Mouse (Mus musculus) hematopoietic stem cell, adult 5-6 weeks (primary cell): ENCODE results near the gene Ifi35. TPM values are rescaled to one million over a fixed set of nuclear protein-coding genes. Genes with fewer than 3 reads are reported as not detected.
A peak's percentile ranks its signal among the peaks of the same experiment; 100 is the strongest.
"Not testable (repeated sequence)": the region's sequence is repeated elsewhere in the genome, so short reads cannot be mapped to it uniquely, and the experiment has no call there.

Experiments
- ATAC-seq, 2 experiments: fragments of 125-278 bp in 1 of 2; replicated peaks in 1 of 2; 2 replicates each; pipeline ENCODE4 v1.8.0; 2016 to 2017; ENCODE audit warnings: inconsistent platforms in 2 of 2, mild to moderate bottlenecking in 2 of 2, moderate number of reproducible peaks in 2 of 2, low read depth in 1 of 2, moderate TSS enrichment in 1 of 2; ENCODE audit not compliant: low FRiP score in 2 of 2, poor library complexity in 2 of 2, severe bottlenecking in 2 of 2, insufficient read depth in 1 of 2, low TSS enrichment in 1 of 2
- total RNA-seq: library from RNA; stranded (forward); fragments of 172-1452, 232-1000 nt; gene quantifications from 2 replicates; pipeline ENCODE4 v1.2.3, GENCODE M21; 2017

Ifi35 gene
- total RNA-seq = 34.3 and 37.2 TPM in 2 replicates

GRCm38 (mm10) chr11:101448274-101448746, at the start of gene Ifi35:
Gene Ifi35 (plus strand): TSS chr11:101448407.
- ATAC-seq = peak; percentile 94

- no peak for ATAC-seq
Observed at GRCm38 (mm10) chr11:101415306-101415705, 32.9 kb upstream of the Ifi35 start.

- peak in 1 of 2 experiments; percentile 39; a peak in 1 of 4 replicates for ATAC-seq
Observed at GRCm38 (mm10) chr11:101416433-101417100, 31.6 kb upstream of the Ifi35 start.

- ATAC-seq = peak; percentile 79 to 88
Observed at GRCm38 (mm10) chr11:101417101-101417855, 30.9 kb upstream of the Ifi35 start, which contains the start of gene Aarsd1. Gene Aarsd1 (minus strand): TSS chr11:101417615.

GRCm38 (mm10) chr11:101418991-101419390, 29.2 kb upstream of the Ifi35 start:
- no peak for ATAC-seq

- ATAC-seq = no peak
Observed at GRCm38 (mm10) chr11:101419610-101420009, 28.6 kb upstream of the Ifi35 start.

- no peak for ATAC-seq
Observed at GRCm38 (mm10) chr11:101420148-101420547, 28.1 kb upstream of the Ifi35 start.

- ATAC-seq = peak in 1 of 2 experiments; percentile 17; a peak in 2 of 4 replicates
Observed at GRCm38 (mm10) chr11:101424105-101424851, 23.9 kb upstream of the Ifi35 start, which contains the start of gene Gm27029. Gene Gm27029 (minus strand): TSS chr11:101424796.

- peak; percentile 97 to 98 for ATAC-seq
Observed at GRCm38 (mm10) chr11:101424925-101425813, 23.0 kb upstream of the Ifi35 start, which contains the start of the genes Rundc1 and Ptges3l. Gene Rundc1 (plus strand): TSS chr11:101425085. Gene Ptges3l (minus strand): TSS chr11:101425333.

- ATAC-seq = no peak
Observed at GRCm38 (mm10) chr11:101426165-101426564, 22.0 kb upstream of the Ifi35 start.

GRCm38 (mm10) chr11:101431327-101431726, 16.9 kb upstream of the Ifi35 start:
- no peak for ATAC-seq

GRCm38 (mm10) chr11:101433396-101433795, 14.8 kb upstream of the Ifi35 start:
- no peak for ATAC-seq

GRCm38 (mm10) chr11:101435831-101436230, 12.4 kb upstream of the Ifi35 start:
- ATAC-seq = no peak

GRCm38 (mm10) chr11:101436916-101437315, 11.3 kb upstream of the Ifi35 start:
- ATAC-seq = no peak

- ATAC-seq = not testable (repeated sequence)
Observed at GRCm38 (mm10) chr11:101438006-101438405, 10.2 kb upstream of the Ifi35 start.

- not testable (repeated sequence) for ATAC-seq
Observed at GRCm38 (mm10) chr11:101441450-101442126, 6.6 kb upstream of the Ifi35 start.
